Mouse (Mus musculus): ENCODE measurements around the gene Cbln3. TPM values are rescaled to one million over a fixed set of nuclear protein-coding genes. Genes with fewer than 3 reads are reported as not detected.

Cbln3 gene
- polyA plus RNA-seq, 1 experiment from 2014 or later = 0.31 TPM

DNA sequence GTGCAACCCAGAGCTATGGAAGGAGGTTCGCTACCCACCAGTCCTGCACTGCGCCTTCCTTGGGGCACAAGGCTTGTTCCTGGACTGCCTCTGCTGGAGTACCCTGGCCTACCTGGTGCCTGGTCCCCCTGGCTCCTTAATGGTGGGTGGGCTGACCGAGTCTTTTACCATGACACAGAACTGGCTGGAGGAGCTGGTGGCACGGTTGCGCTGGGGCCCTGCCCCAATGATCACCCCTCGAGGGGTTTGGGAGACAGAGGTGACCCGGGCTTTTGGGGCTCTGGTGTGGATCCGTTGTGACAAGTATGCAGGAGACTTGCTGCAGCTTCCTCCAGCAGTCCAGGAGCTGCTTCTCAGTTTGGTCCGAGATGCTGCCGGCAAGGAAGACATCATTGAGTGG is 21.2 kb downstream of the Cbln3 start:
- H3K36me3 ChIP-seq = peaks cover 62% of the 10 kb centered on the region
- H3K9me3 ChIP-seq = no peaks in the 10 kb centered on the region
- no peak overlapping the region for H3K27ac ChIP-seq (replicated peaks)
- ATAC-seq (ENCODE audit: extremely low read depth, insufficient number of reproducible peaks, low FRiP score, low TSS enrichment) = no peak
- no peak overlapping the region for H3K4me3 ChIP-seq
- 91% methylated on average over 10 of the region's 10 CpGs for WGBS
- H3K27me3 ChIP-seq (replicated peaks) = no peaks in the 10 kb centered on the region
- H3K4me2 ChIP-seq = no peak overlapping the region
- H3K4me1 ChIP-seq = peaks cover 62% of the 10 kb centered on the region
- no peak overlapping the region; the same call in 1 of the 2 replicates for H3K9ac ChIP-seq

DNA sequence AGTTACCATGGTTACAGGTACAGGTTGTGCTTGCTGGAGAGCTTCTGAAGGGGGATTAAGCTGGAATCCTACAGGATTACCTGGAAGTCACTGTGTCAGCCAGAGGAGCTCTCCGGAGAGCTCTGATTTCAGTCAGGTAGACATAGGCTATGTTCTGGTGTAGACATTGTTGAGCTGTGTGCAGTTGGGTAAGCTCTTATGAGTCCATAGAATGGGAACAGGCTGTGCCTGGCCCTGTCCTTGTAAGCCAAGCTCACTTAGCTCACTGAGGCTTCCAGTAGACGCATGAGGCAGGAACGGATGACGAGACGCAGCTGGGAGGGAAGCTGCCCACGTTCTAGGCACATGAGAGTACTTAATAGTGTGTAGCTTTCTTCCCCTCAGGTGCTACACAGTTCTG is 22.0 kb downstream of the Cbln3 start:
- WGBS = 56% methylated on average over 6 of the region's 6 CpGs
- Histone ChIP-seq H3K27me3 (replicated peaks) (no peaks in the 10 kb centered on the region), H3K4me2 (no peak overlapping the region), H3K9me3 (no peaks in the 10 kb centered on the region), H3K4me3 (no peak overlapping the region), H3K4me1 (peaks cover 69% of the 10 kb centered on the region), H3K9ac (peak overlapping the region; percentile 57; the same call in 1 of the 2 replicates), H3K27ac (replicated peaks) (no peak overlapping the region), H3K36me3 (peaks cover 60% of the 10 kb centered on the region)
- ATAC-seq (ENCODE audit: extremely low read depth, insufficient number of reproducible peaks, low FRiP score, low TSS enrichment) = no peak

- Histone ChIP-seq H3K4me1 (peaks cover 83% of the 10 kb centered on the region), H3K4me3 (peak overlapping the region; percentile 24), H3K27ac (replicated peaks) (peak overlapping the region; percentile 40; the same call in 1 of the 2 replicates), H3K9ac (peak overlapping the region; percentile 59), H3K4me2 (peak overlapping the region; percentile 86), H3K36me3 (peaks cover 22% of the 10 kb centered on the region), H3K9me3 (no peaks in the 10 kb centered on the region), H3K27me3 (replicated peaks) (no peaks in the 10 kb centered on the region)
- ATAC-seq (ENCODE audit: extremely low read depth, insufficient number of reproducible peaks, low FRiP score, low TSS enrichment) = no peak
- 28% methylated on average over 4 of the region's 4 CpGs for WGBS
Observed at GRCm38 (mm10) chr14:55857588-55857987, 26.6 kb downstream of the Cbln3 start.

GRCm38 (mm10) chr14:55855101-55855561 is 29.1 kb downstream of the Cbln3 start:
- Histone ChIP-seq H3K9me3 (no peaks in the 10 kb centered on the region), H3K9ac (peak overlapping the region; percentile 91), H3K27me3 (replicated peaks) (no peaks in the 10 kb centered on the region), H3K27ac (replicated peaks) (peak overlapping the region; percentile 96), H3K4me3 (peak overlapping the region; percentile 74), H3K36me3 (peaks cover 22% of the 10 kb centered on the region), H3K4me1 (peaks cover 67% of the 10 kb centered on the region), H3K4me2 (peak overlapping the region; percentile 86)
- no peak for ATAC-seq (ENCODE audit: extremely low read depth, insufficient number of reproducible peaks, low FRiP score, low TSS enrichment)
- 1% methylated on average over 4 of the region's 4 CpGs for WGBS

- Histone ChIP-seq H3K4me3 (peak overlapping the region; percentile 74), H3K27me3 (replicated peaks) (no peaks in the 10 kb centered on the region), H3K4me1 (peaks cover 62% of the 10 kb centered on the region), H3K4me2 (peak overlapping the region; percentile 86), H3K9me3 (no peaks in the 10 kb centered on the region), H3K36me3 (peaks cover 21% of the 10 kb centered on the region), H3K27ac (replicated peaks) (peak overlapping the region; percentile 96), H3K9ac (peak overlapping the region; percentile 91)
- 0% methylated on average over 9 of the region's 9 CpGs for WGBS
- ATAC-seq (ENCODE audit: extremely low read depth, insufficient number of reproducible peaks, low FRiP score, low TSS enrichment) = no peak
Observed at GRCm38 (mm10) chr14:55854406-55855100, 29.6 kb downstream of the Cbln3 start.

GRCm38 (mm10) chr14:55853621-55854285 is 30.4 kb downstream of the Cbln3 start, which contains the start of gene Nynrin:
TSS of gene Nynrin (plus strand) at chr14:55854010.
- peak; percentile 78 for ATAC-seq (ENCODE audit: extremely low read depth, insufficient number of reproducible peaks, low FRiP score, low TSS enrichment)
- 2% methylated on average over 32 of the region's 33 CpGs for WGBS
- peak within 1 kb of the TSS; percentile 86 for H3K4me2 ChIP-seq
- H3K9ac ChIP-seq = peak within 1 kb of the TSS; percentile 91
- H3K9me3 ChIP-seq = no peaks in the 10 kb centered on the region
- H3K36me3 ChIP-seq = peaks cover 15% of the 10 kb centered on the region
- peaks cover 54% of the 10 kb centered on the region for H3K4me1 ChIP-seq
- H3K27me3 ChIP-seq (replicated peaks) = no peaks in the 10 kb centered on the region
- H3K27ac ChIP-seq (replicated peaks) = peak within 1 kb of the TSS; percentile 96
- H3K4me3 ChIP-seq = peak within 1 kb of the TSS; percentile 74

GRCm38 (mm10) chr14:55852646-55853551 is 31.3 kb downstream of the Cbln3 start:
- H3K4me2 ChIP-seq = peak overlapping the region; percentile 86
- H3K9ac ChIP-seq = peak overlapping the region; percentile 91
- no peaks in the 10 kb centered on the region for H3K9me3 ChIP-seq
- H3K36me3 ChIP-seq = peaks cover 9% of the 10 kb centered on the region
- ATAC-seq (ENCODE audit: extremely low read depth, insufficient number of reproducible peaks, low FRiP score, low TSS enrichment) = peak; percentile 56
- H3K27ac ChIP-seq (replicated peaks) = peak overlapping the region; percentile 96
- 6% methylated on average over 11 of the region's 11 CpGs for WGBS
- H3K27me3 ChIP-seq (replicated peaks) = no peaks in the 10 kb centered on the region
- H3K4me1 ChIP-seq = peaks cover 46% of the 10 kb centered on the region
- peak overlapping the region; percentile 74 for H3K4me3 ChIP-seq

GRCm38 (mm10) chr14:55850885-55851284 is 33.3 kb downstream of the Cbln3 start:
- H3K27me3 ChIP-seq (replicated peaks) = no peaks in the 10 kb centered on the region
- H3K4me3 ChIP-seq = no peak overlapping the region
- no peaks in the 10 kb centered on the region for H3K9me3 ChIP-seq
- H3K27ac ChIP-seq (replicated peaks) = no peak overlapping the region
- WGBS = 40% methylated on average over 6 of the region's 6 CpGs
- no peaks in the 10 kb centered on the region for H3K36me3 ChIP-seq
- no peak overlapping the region for H3K9ac ChIP-seq
- H3K4me2 ChIP-seq = no peak overlapping the region
- no peak for ATAC-seq (ENCODE audit: extremely low read depth, insufficient number of reproducible peaks, low FRiP score, low TSS enrichment)
- peaks cover 26% of the 10 kb centered on the region for H3K4me1 ChIP-seq

DNA sequence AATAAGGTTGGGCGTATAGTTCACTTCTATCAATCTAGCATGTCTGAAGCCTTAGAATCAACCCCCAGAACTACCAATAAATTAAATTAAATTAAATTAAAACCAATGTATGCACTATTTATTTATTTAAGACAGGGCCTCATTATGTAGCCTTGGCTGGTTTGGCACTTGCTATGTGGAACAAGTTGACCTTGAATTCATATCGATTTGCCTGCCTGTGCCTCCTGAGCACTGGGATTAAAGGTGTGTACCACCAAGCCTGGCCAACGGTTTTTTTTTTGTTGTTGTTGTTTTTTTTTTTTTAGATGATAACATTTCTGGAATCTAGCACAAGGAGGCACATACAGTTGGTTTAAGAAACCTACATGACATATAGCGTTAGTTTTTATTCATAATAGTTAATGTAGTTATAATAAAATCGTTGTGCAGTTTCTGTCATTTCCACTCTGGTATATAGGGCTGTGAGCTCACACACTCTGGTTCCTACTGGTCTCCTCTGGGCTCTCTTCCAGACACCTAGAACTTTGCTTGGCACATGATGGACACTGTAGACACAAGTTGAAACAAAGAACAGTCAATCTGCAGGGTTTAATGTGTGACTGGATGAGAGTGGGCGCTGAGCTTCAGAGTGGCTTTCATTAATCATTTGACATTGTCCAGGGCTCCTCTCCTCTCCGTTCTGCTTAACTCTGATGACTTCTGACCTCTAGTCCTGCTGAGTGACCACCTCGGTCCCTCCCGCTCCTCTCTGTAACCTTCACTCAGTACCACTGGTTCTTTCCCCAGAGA is 38.5 kb downstream of the Cbln3 start:
- WGBS = 53% methylated on average over 9 of the region's 9 CpGs
- H3K9me3 ChIP-seq = no peaks in the 10 kb centered on the region
- no peak overlapping the region for H3K4me3 ChIP-seq
- no peaks in the 10 kb centered on the region for H3K4me1 ChIP-seq
- H3K9ac ChIP-seq = no peak overlapping the region
- no peak for ATAC-seq (ENCODE audit: extremely low read depth, insufficient number of reproducible peaks, low FRiP score, low TSS enrichment)
- no peaks in the 10 kb centered on the region for H3K27me3 ChIP-seq (replicated peaks)
- H3K27ac ChIP-seq (replicated peaks) = no peak overlapping the region
- H3K36me3 ChIP-seq = no peaks in the 10 kb centered on the region
- no peak overlapping the region for H3K4me2 ChIP-seq

- Histone ChIP-seq H3K36me3 (no peaks in the 10 kb centered on the region), H3K9me3 (no peaks in the 10 kb centered on the region), H3K27ac (replicated peaks) (no peak overlapping the region), H3K4me3 (no peak overlapping the region), H3K9ac (no peak overlapping the region), H3K4me1 (no peaks in the 10 kb centered on the region), H3K4me2 (no peak overlapping the region), H3K27me3 (replicated peaks) (no peaks in the 10 kb centered on the region)
- ATAC-seq (ENCODE audit: extremely low read depth, insufficient number of reproducible peaks, low FRiP score, low TSS enrichment) = no peak
- 84% methylated on average over 4 of the region's 4 CpGs for WGBS
Observed at GRCm38 (mm10) chr14:55842794-55843193, 41.4 kb downstream of the Cbln3 start.

Measured in heart, embryonic 13.5 days (tissue).